Mouse (Mus musculus) liver, postnatal 0 days (tissue): ENCODE results near the gene Wnt4.

ENCODE experiments used
- CTCF ChIP-seq: sonication (generic); IDR thresholded peaks from 2 replicates; pipeline ENCODE4 v1.5.1; 2016; ENCODE audit warnings: antibody characterized with exemption, low read depth
- EP300 ChIP-seq: IDR thresholded peaks from 2 replicates; pipeline ENCODE4 v1.6.1; 2016; ENCODE audit warnings: antibody characterized with exemption, low read depth, mild to moderate bottlenecking

- TF ChIP-seq EP300 (no peak), CTCF (no peak)
Observed at GRCm38 (mm10) chr4:137235368-137235767, 41.9 kb upstream of the Wnt4 start.
